Comparison of ENCODE assay signal across 10 mouse cellular contexts in the genomic region with DNA sequence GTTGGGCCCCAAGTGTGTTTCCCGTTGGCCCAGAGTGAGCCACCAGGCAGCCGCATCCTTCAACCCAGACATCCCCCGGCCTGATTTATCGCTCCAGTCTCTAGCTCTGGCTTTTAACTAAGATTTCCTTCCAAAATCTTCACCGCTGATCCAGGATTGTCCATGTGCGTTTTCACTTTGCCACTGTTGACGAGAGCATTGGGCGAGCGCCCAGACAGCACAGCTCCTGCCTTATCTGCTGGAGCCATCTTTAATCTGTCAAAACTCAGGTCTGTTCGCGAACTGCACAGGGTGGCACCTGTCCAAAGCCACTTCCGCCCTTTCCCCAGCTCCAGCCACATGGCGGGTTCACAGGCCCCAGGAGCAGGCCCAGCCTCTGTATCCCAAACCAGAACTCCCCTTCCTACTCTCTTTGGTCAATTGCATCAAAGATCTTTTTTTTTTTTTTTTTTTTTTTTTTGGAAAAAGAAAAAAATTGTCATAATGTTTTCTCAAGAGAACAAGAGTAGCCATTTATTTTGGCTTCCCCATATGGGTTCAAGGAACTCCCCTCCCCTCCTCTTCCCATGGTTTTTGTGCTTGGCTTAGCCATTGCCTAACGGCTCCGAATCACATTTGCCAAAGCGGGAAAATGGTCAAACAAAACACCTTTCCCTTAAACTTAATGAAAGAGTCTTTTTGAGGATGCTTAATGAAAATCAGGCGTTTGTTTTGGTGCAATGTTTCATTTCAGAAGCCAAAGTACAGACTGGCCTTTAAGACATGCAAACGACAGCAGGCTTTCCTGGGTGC.
DNase-seq lines count a peak whose midpoint lies in the region; ATAC-seq and TF ChIP-seq lines count a peak whose summit lies in the region.
"Had no signal": no experiment of that assay in that cellular context is flagged by ENCODE, and none has a peak within 500 bp of the region (broad histone marks: within the 10 kb centered on the region; RNA-seq: fewer than 3 reads in every experiment).

No protein-coding gene starts in this region.

- no peak overlapping the region for H3K27ac ChIP-seq in hindbrain, postnatal 0 days
- H3K27ac ChIP-seq in hindbrain, embryonic 12.5 days = no peak overlapping the region
- no peak overlapping the region for H3K27ac ChIP-seq in layer of hippocampus, adult 2 months

- H3K4me2 ChIP-seq in hindbrain, postnatal 0 days (ENCODE audit: low read depth, low read length) = no peak overlapping the region
- no peak overlapping the region for H3K4me2 ChIP-seq in hindbrain, embryonic 12.5 days (replicated peaks)

- ATAC-seq in hindbrain, postnatal 0 days = no peak
- ATAC-seq in hindbrain, embryonic 12.5 days (ENCODE audit: low FRiP score) = no peak
- ATAC-seq in megakaryocyte-erythroid progenitor cell, adult 5-6 weeks (replicated peaks; ENCODE audit: low FRiP score, low TSS enrichment, poor library complexity, severe bottlenecking) = no peak; the same call in 1 of the 2 replicates
- ATAC-seq: hindbrain, embryonic 16.5 days; liver, postnatal 0 days had no signal

- no peak for TF ChIP-seq CTCF in hindbrain, postnatal 0 days (IDR thresholded peaks at IDR 0.05; ENCODE audit: low read depth)
- TF ChIP-seq CTCF in layer of hippocampus, adult 2 months (conservative IDR thresholded peaks at IDR 0.05) = no peak

- WGBS in hindbrain, postnatal 0 days = 78% methylated on average over 18 of the region's 18 CpGs
- 87% methylated on average over 18 of the region's 18 CpGs for WGBS in hindbrain, embryonic 12.5 days

- H3K27me3 ChIP-seq in hindbrain, postnatal 0 days (ENCODE audit: insufficient read depth, low read length) = no peaks in the 10 kb centered on the region
- peaks cover 7% of the 10 kb centered on the region for H3K27me3 ChIP-seq in hindbrain, embryonic 12.5 days

- H3K4me1 ChIP-seq in hindbrain, postnatal 0 days (ENCODE audit: insufficient read depth, low read length) = no peaks in the 10 kb centered on the region
- peaks cover 4% of the 10 kb centered on the region for H3K4me1 ChIP-seq in hindbrain, embryonic 12.5 days

- peak; percentile 36 for DNase-seq in hindbrain, postnatal 0 days (ENCODE audit: low spot score)
- peak; percentile 51 for DNase-seq in 416B (ENCODE audit: low read depth)
- peak; percentile 4 for DNase-seq in brain, adult 2 months (ENCODE audit: low read depth, low spot score)
- DNase-seq in heart, postnatal 10 days = peak; percentile 31 to 32
- DNase-seq in yolk sac, embryonic 10.5 days (ENCODE audit: low spot score) = no peak
- no peak for DNase-seq in layer of hippocampus, adult 2 months (ENCODE audit: low spot score in 2 of 2)
- DNase-seq: liver, postnatal 0 days had no signal

- no peaks in the 10 kb centered on the region for H3K36me3 ChIP-seq in hindbrain, postnatal 0 days (ENCODE audit: insufficient read depth, low read length)
- H3K36me3 ChIP-seq in hindbrain, embryonic 12.5 days = no peaks in the 10 kb centered on the region

- no peaks in the 10 kb centered on the region for H3K9me3 ChIP-seq in hindbrain, postnatal 0 days (ENCODE audit: low read length)
- H3K9me3 ChIP-seq in hindbrain, embryonic 12.5 days (replicated peaks) = no peaks in the 10 kb centered on the region

- H3K4me3 ChIP-seq in hindbrain, postnatal 0 days (ENCODE audit: low read length) = no peak overlapping the region
- no peak overlapping the region for H3K4me3 ChIP-seq in hindbrain, embryonic 12.5 days
- H3K4me3 ChIP-seq in layer of hippocampus, adult 2 months = no peak overlapping the region

- no peak overlapping the region for H3K9ac ChIP-seq in hindbrain, postnatal 0 days (replicated peaks; ENCODE audit: low read length)
- H3K9ac ChIP-seq in hindbrain, embryonic 12.5 days = no peak overlapping the region
- H3K9ac ChIP-seq: liver, postnatal 0 days had no signal

- intact Hi-C loops in heart, postnatal 10 days (cut with DNase I) = no loop called here

Comparison
In these comparisons a context has a peak if more than half of its experiments do, and no peak if none do; other contexts are left out.
1. DNase-seq: peak in hindbrain, postnatal 0 days (single experiment), 416B (single experiment), brain, adult 2 months (single experiment) and heart, postnatal 10 days (2 of 2); none in yolk sac, embryonic 10.5 days (single experiment) and layer of hippocampus, adult 2 months (0 of 2).